Mouse (Mus musculus) ES-E14 (cell line): ENCODE data around the gene Foxl1. TPM values are rescaled to one million over a fixed set of nuclear protein-coding genes. Genes with fewer than 3 reads are reported as not detected.

ENCODE experiments used
- DNase-seq: peaks from one replicate; pipeline ENCODE4 v3.0.0-alpha.2; 2013; ENCODE audit warnings: low read depth, low spot score
- H3K27ac ChIP-seq: 2 replicates; pipeline ENCODE4 v1.5.1; 2012; ENCODE audit warnings: low read depth, mild to moderate bottlenecking, low read length, moderate library complexity, mixed read lengths; ENCODE audit not compliant: poor library complexity, insufficient read depth, severe bottlenecking
- H3K36me3 ChIP-seq: 2 replicates; pipeline ENCODE4 v1.6.1; 2012; ENCODE audit warnings: mild to moderate bottlenecking, low read length, moderate library complexity, mixed read lengths; ENCODE audit not compliant: control insufficient read depth, poor library complexity, insufficient read depth, severe bottlenecking
- H3K4me1 ChIP-seq, 2 experiments: fragments of 150-350 bp in 1 of 2; sonication (generic) in 1 of 2; 2 replicates each; pipeline ENCODE4 v1.6.1; 2012; ENCODE audit warnings: low read length in 2 of 2, mild to moderate bottlenecking in 1 of 2, mixed read lengths in 1 of 2; ENCODE audit not compliant: control insufficient read depth in 2 of 2, insufficient read depth in 2 of 2, poor library complexity in 1 of 2
- H3K4me3 ChIP-seq, 2 experiments: fragments of 150-350 bp in 1 of 2; sonication (generic) in 1 of 2; 2 replicates each; pipeline ENCODE4 v1.5.1; 2012; ENCODE audit warnings: low read length in 2 of 2, low read depth in 1 of 2, mild to moderate bottlenecking in 1 of 2, mixed read lengths in 1 of 2; ENCODE audit not compliant: insufficient read depth in 1 of 2, poor library complexity in 1 of 2, severe bottlenecking in 1 of 2
- H3K9ac ChIP-seq: 2 replicates; pipeline ENCODE4 v1.6.1; 2012; ENCODE audit warnings: low read depth, mild to moderate bottlenecking, low read length, mixed read lengths; ENCODE audit not compliant: poor library complexity, insufficient read depth, severe bottlenecking
- H3K9me3 ChIP-seq: fragments of 150-350 bp; sonication (generic); 2 replicates; pipeline ENCODE4 v1.6.1; 2012; ENCODE audit warnings: low read depth, mild to moderate bottlenecking, low read length; ENCODE audit not compliant: control insufficient read depth, insufficient read depth
- CHD2 ChIP-seq: IDR thresholded peaks from 2 replicates; pipeline ENCODE4 v1.6.1; 2014; ENCODE audit warnings: mild to moderate bottlenecking, low read depth, low read length, inconsistent platforms
- HCFC1 ChIP-seq: IDR thresholded peaks from 2 replicates; pipeline ENCODE4 v1.6.1; 2012; ENCODE audit warnings: low read length, inconsistent platforms, borderline replicate concordance; ENCODE audit not compliant: insufficient read depth
- MAFK ChIP-seq: IDR thresholded peaks from 2 replicates; pipeline ENCODE4 v1.6.1; 2014; ENCODE audit warnings: mild to moderate bottlenecking, low read depth, low read length, inconsistent platforms; ENCODE audit not compliant: insufficient read depth
- ZC3H11A ChIP-seq: IDR thresholded peaks from 2 replicates; pipeline ENCODE4 v1.6.1; 2012; ENCODE audit warnings: low read depth, mild to moderate bottlenecking, inconsistent platforms, low read length, borderline replicate concordance
- ZNF384 ChIP-seq: IDR thresholded peaks from 2 replicates; pipeline ENCODE4 v1.6.1; 2012; ENCODE audit warnings: low read depth, low read length, inconsistent platforms
- in situ Hi-C, 2 experiments: fragments of 600-800 bp; cut with MboI; formaldehyde crosslinking; loops; one replicate each; pipeline ENCODE4 v1.15.1; 2025; ENCODE audit warnings: low sequenced_read_pairs in 2 of 2, inconsistent platforms in 1 of 2; ENCODE audit not compliant: unreplicated experiment in 2 of 2
- total RNA-seq: library from RNA; depleted of rRNA; stranded (reverse); fragments of 300-350 nt; gene quantifications from 2 replicates; pipeline ENCODE4 v1.2.3, GENCODE M21; 2012

Foxl1 gene
- total RNA-seq, 1 experiment = 0.09 TPM

GRCm38 (mm10) chr8:121162413-121162812, 34.7 kb downstream of the Foxl1 start:
- H3K4me1 ChIP-seq = no peaks in the 10 kb centered on the region
- DNase-seq = no peak
- no peak overlapping the region for H3K27ac ChIP-seq
- H3K9me3 ChIP-seq = no peaks in the 10 kb centered on the region
- H3K4me3 ChIP-seq = no peak overlapping the region
- H3K9ac ChIP-seq = no peak overlapping the region
- in situ Hi-C loops = no loop called here
- TF ChIP-seq ZC3H11A (no peak), MAFK (no peak), HCFC1 (no peak), CHD2 (no peak), ZNF384 (no peak)
- no peaks in the 10 kb centered on the region for H3K36me3 ChIP-seq

- Histone ChIP-seq H3K4me1 (no peaks in the 10 kb centered on the region), H3K9me3 (no peaks in the 10 kb centered on the region), H3K4me3 (no peak overlapping the region), H3K36me3 (no peaks in the 10 kb centered on the region), H3K27ac (no peak overlapping the region), H3K9ac (no peak overlapping the region)
- DNase-seq = no peak
- no peak for TF ChIP-seq HCFC1
- TF ChIP-seq ZNF384 = no peak
- no peak for TF ChIP-seq ZC3H11A
- TF ChIP-seq MAFK = no peak
- no peak for TF ChIP-seq CHD2
- in situ Hi-C loops = no loop called here
Observed at GRCm38 (mm10) chr8:121162906-121163695, 35.4 kb downstream of the Foxl1 start.

GRCm38 (mm10) chr8:121164017-121164469, 36.3 kb downstream of the Foxl1 start:
- no peak for DNase-seq
- Histone ChIP-seq H3K4me1 (no peaks in the 10 kb centered on the region), H3K9ac (no peak overlapping the region), H3K27ac (no peak overlapping the region), H3K36me3 (no peaks in the 10 kb centered on the region), H3K4me3 (no peak overlapping the region), H3K9me3 (no peaks in the 10 kb centered on the region)
- in situ Hi-C loops = no loop called here
- TF ChIP-seq ZC3H11A = no peak
- no peak for TF ChIP-seq HCFC1
- TF ChIP-seq CHD2 = no peak
- TF ChIP-seq MAFK = no peak
- TF ChIP-seq ZNF384 = no peak

- Histone ChIP-seq H3K9me3 (no peaks in the 10 kb centered on the region), H3K9ac (no peak overlapping the region), H3K27ac (no peak overlapping the region), H3K36me3 (no peaks in the 10 kb centered on the region), H3K4me1 (no peaks in the 10 kb centered on the region), H3K4me3 (no peak overlapping the region)
- TF ChIP-seq ZC3H11A (no peak), ZNF384 (no peak), CHD2 (no peak), HCFC1 (no peak), MAFK (no peak)
- no peak for DNase-seq
- in situ Hi-C loops = no loop called here
Observed at GRCm38 (mm10) chr8:121168033-121168432, 40.3 kb downstream of the Foxl1 start.
